Mouse (Mus musculus): ENCODE measurements around the gene Olfr229. TPM values are rescaled to one million over a fixed set of nuclear protein-coding genes. Genes with fewer than 3 reads are reported as not detected.
"Not testable (repeated sequence)": the region's sequence is repeated elsewhere in the genome, so short reads cannot be mapped to it uniquely, and the experiment has no call there.

Gene Olfr229
- not detected for total RNA-seq (2021)
- long read RNA-seq, experiment 1: 0 reads
- long read RNA-seq, experiment 2: 0 reads

- intact Hi-C loops (cut with DNase I): no loop called here
- DNase-seq (ENCODE audit: low spot score in 2 of 2): no peak
These were observed at the start of gene Olfr229 for GRCm38 (mm10) chr9:39907036-39907435. Olfr229 (plus strand) TSS chr9:39907336.

- DNase-seq (ENCODE audit: low spot score in 2 of 2): no peak
- intact Hi-C loops (cut with DNase I): no loop called here
These were observed 41.0 kb upstream of the Olfr229 start, which contains the start of gene Olfr972 for GRCm38 (mm10) chr9:39866122-39866521. Olfr972 (plus strand) TSS chr9:39866422.

GRCm38 (mm10) chr9:39871986-39872385 lies 35.1 kb upstream of the Olfr229 start:
- intact Hi-C loops (cut with DNase I); DNase-seq (ENCODE audit: low spot score in 2 of 2): not testable (repeated sequence)

GRCm38 (mm10) chr9:39877541-39878396 lies 29.4 kb upstream of the Olfr229 start:
- intact Hi-C loops (cut with DNase I); DNase-seq (ENCODE audit: low spot score in 2 of 2): not testable (repeated sequence)

GRCm38 (mm10) chr9:39905106-39905505 lies 2.0 kb upstream of the Olfr229 start:
- intact Hi-C loops (cut with DNase I): no loop called here
- DNase-seq (ENCODE audit: low spot score in 2 of 2): no peak

GRCm38 (mm10) chr9:39909939-39910338 lies 2.8 kb downstream of the Olfr229 start:
- no peak for DNase-seq (ENCODE audit: low spot score in 2 of 2)
- intact Hi-C loops (cut with DNase I): no loop called here

- intact Hi-C loops (cut with DNase I); DNase-seq (ENCODE audit: low spot score in 2 of 2): not testable (repeated sequence)
These were observed 21.1 kb downstream of the Olfr229 start for GRCm38 (mm10) chr9:39927975-39928836.

GRCm38 (mm10) chr9:39928837-39929236 lies 21.7 kb downstream of the Olfr229 start:
- intact Hi-C loops (cut with DNase I); DNase-seq (ENCODE audit: low spot score in 2 of 2): not testable (repeated sequence)

- intact Hi-C loops (cut with DNase I): no loop called here
- no peak for DNase-seq (ENCODE audit: low spot score in 2 of 2)
These were observed 30.1 kb downstream of the Olfr229 start, which contains the start of gene Olfr974 for GRCm38 (mm10) chr9:39937201-39937600. Olfr974 (plus strand) TSS chr9:39937501.

- no peak for DNase-seq (ENCODE audit: low spot score in 2 of 2)
- intact Hi-C loops (cut with DNase I): no loop called here
These were observed 44.8 kb downstream of the Olfr229 start, which contains the start of gene Olfr975 for GRCm38 (mm10) chr9:39951946-39952345. Olfr975 (minus strand) TSS chr9:39952046.

GRCm38 (mm10) chr9:39961033-39961432 lies 53.9 kb downstream of the Olfr229 start, which contains the start of gene Olfr976:
Olfr976 (minus strand) TSS chr9:39961133.
- intact Hi-C loops (cut with DNase I); DNase-seq (ENCODE audit: low spot score in 2 of 2): not testable (repeated sequence)

Other genes starting within 250 kb of the Olfr229 start
- not detected for gene Olfr963, start 240.1 kb upstream of the Olfr229 start, total RNA-seq (2021)
- not detected for gene Olfr149, start 200.2 kb upstream of the Olfr229 start, total RNA-seq (2021)
- gene Olfr965, start 196.0 kb upstream of the Olfr229 start, total RNA-seq (2021): not detected
- gene Olfr150, start 176.4 kb upstream of the Olfr229 start, total RNA-seq (2021): not detected
- gene Olfr967, start 161.1 kb upstream of the Olfr229 start, total RNA-seq (2021): not detected
- gene Olfr968, start 124.1 kb upstream of the Olfr229 start, total RNA-seq (2021): not detected
- gene Olfr969, start 116.4 kb upstream of the Olfr229 start, total RNA-seq (2021): not detected
- not detected for gene Olfr970, start 98.5 kb upstream of the Olfr229 start, total RNA-seq (2021)
- not detected for gene Olfr971, start 70.5 kb upstream of the Olfr229 start, total RNA-seq (2021)
- not detected for gene Olfr972, start 40.9 kb upstream of the Olfr229 start, total RNA-seq (2021)
- not detected for gene Olfr974, start 30.2 kb downstream of the Olfr229 start, total RNA-seq (2021)
- not detected for gene Olfr975, start 44.7 kb downstream of the Olfr229 start, total RNA-seq (2021)
- not detected for gene Olfr976, start 53.8 kb downstream of the Olfr229 start, total RNA-seq (2021)
- gene Olfr978, start 84.8 kb downstream of the Olfr229 start, total RNA-seq (2021): not detected
- not detected for gene Olfr979, start 96.1 kb downstream of the Olfr229 start, total RNA-seq (2021)
- not detected for gene Olfr980, start 102.2 kb downstream of the Olfr229 start, total RNA-seq (2021)
- gene Olfr981, start 114.1 kb downstream of the Olfr229 start, total RNA-seq (2021): not detected
- gene Olfr982, start 166.5 kb downstream of the Olfr229 start, total RNA-seq (2021): not detected
- gene Olfr983, start 186.3 kb downstream of the Olfr229 start, total RNA-seq (2021): not detected
- under 1 TPM in 1 of 2 experiments, not detected in 1; 0.07 TPM for gene Olfr984, start 206.9 kb downstream of the Olfr229 start, total RNA-seq (2021)
- gene Olfr985, start 222.8 kb downstream of the Olfr229 start, total RNA-seq (2021): not detected
- gene Tmem225, start 240.8 kb downstream of the Olfr229 start, total RNA-seq (2021): not detected

All from left cerebral cortex, postnatal 14 days (tissue).